Mouse (Mus musculus): ENCODE results near the gene Map3k1. TPM values are rescaled to one million over a fixed set of nuclear protein-coding genes. Genes with fewer than 3 reads are reported as not detected.

Gene Map3k1
- polyA plus RNA-seq, 1 experiment from 2014 or later, result 16.0 TPM

- DNase-seq (ENCODE audit: low spot score), result no peak
- no peaks in the 10 kb centered on the region for H3K9me3 ChIP-seq (ENCODE audit: control insufficient read depth, low read length)
- ATAC-seq (ENCODE audit: low FRiP score), result no peak
- H3K27ac ChIP-seq (ENCODE audit: low read depth, low read length), result no peak overlapping the region
- no peak overlapping the region for H3K9ac ChIP-seq (ENCODE audit: low read depth, low read length)
- no peaks in the 10 kb centered on the region for H3K27me3 ChIP-seq (ENCODE audit: control insufficient read depth, insufficient read depth, low read length)
- H3K36me3 ChIP-seq (ENCODE audit: control insufficient read depth, insufficient read depth, low read length), result no peaks in the 10 kb centered on the region
- H3K4me3 ChIP-seq (ENCODE audit: low read depth, low read length), result no peak overlapping the region
- 79% methylated on average over 10 of the region's 10 CpGs for WGBS
- H3K4me2 ChIP-seq (replicated peaks; ENCODE audit: low read depth, low read length), result no peak overlapping the region
- no peaks in the 10 kb centered on the region; the same call in 1 of the 2 replicates for H3K4me1 ChIP-seq (replicated peaks; ENCODE audit: control insufficient read depth, insufficient read depth, low read length)
Measured at GRCm38 (mm10) chr13:111801662-111802270, 7.0 kb downstream of the Map3k1 start.

GRCm38 (mm10) chr13:111800866-111801265, 7.9 kb downstream of the Map3k1 start:
- Histone ChIP-seq H3K9ac (ENCODE audit: low read depth, low read length) (no peak overlapping the region), H3K4me1 (replicated peaks; ENCODE audit: control insufficient read depth, insufficient read depth, low read length) (peaks cover 2% of the 10 kb centered on the region; the same call in 1 of the 2 replicates), H3K27ac (ENCODE audit: low read depth, low read length) (no peak overlapping the region), H3K4me2 (replicated peaks; ENCODE audit: low read depth, low read length) (no peak overlapping the region), H3K36me3 (ENCODE audit: control insufficient read depth, insufficient read depth, low read length) (no peaks in the 10 kb centered on the region), H3K27me3 (ENCODE audit: control insufficient read depth, insufficient read depth, low read length) (no peaks in the 10 kb centered on the region), H3K9me3 (ENCODE audit: control insufficient read depth, low read length) (no peaks in the 10 kb centered on the region), H3K4me3 (ENCODE audit: low read depth, low read length) (no peak overlapping the region)
- WGBS, result 45% methylated on average over 4 of the region's 4 CpGs
- ATAC-seq (ENCODE audit: low FRiP score) (no peak), DNase-seq (ENCODE audit: low spot score) (no peak)

GRCm38 (mm10) chr13:111798044-111798443, 10.7 kb downstream of the Map3k1 start:
- WGBS, result 76% methylated on average over 12 of the region's 12 CpGs
- Histone ChIP-seq H3K4me3 (ENCODE audit: low read depth, low read length) (no peak overlapping the region), H3K9ac (ENCODE audit: low read depth, low read length) (no peak overlapping the region), H3K27me3 (ENCODE audit: control insufficient read depth, insufficient read depth, low read length) (no peaks in the 10 kb centered on the region), H3K27ac (ENCODE audit: low read depth, low read length) (no peak overlapping the region), H3K4me2 (replicated peaks; ENCODE audit: low read depth, low read length) (no peak overlapping the region), H3K36me3 (ENCODE audit: control insufficient read depth, insufficient read depth, low read length) (no peaks in the 10 kb centered on the region), H3K4me1 (replicated peaks; ENCODE audit: control insufficient read depth, insufficient read depth, low read length) (peaks cover 2% of the 10 kb centered on the region; the same call in 1 of the 2 replicates), H3K9me3 (ENCODE audit: control insufficient read depth, low read length) (no peaks in the 10 kb centered on the region)
- no peak for ATAC-seq (ENCODE audit: low FRiP score)
- DNase-seq (ENCODE audit: low spot score), result no peak

- no peak overlapping the region for H3K4me2 ChIP-seq (replicated peaks; ENCODE audit: low read depth, low read length)
Measured at GRCm38 (mm10) chr13:111797021-111797420, 11.8 kb downstream of the Map3k1 start.

GRCm38 (mm10) chr13:111796191-111796920, 12.4 kb downstream of the Map3k1 start:
- ATAC-seq (ENCODE audit: low FRiP score) (peak; percentile 55; the same call in 1 of the 2 replicates), DNase-seq (ENCODE audit: low spot score) (no peak)
- Histone ChIP-seq H3K4me1 (replicated peaks; ENCODE audit: control insufficient read depth, insufficient read depth, low read length) (peaks cover 2% of the 10 kb centered on the region; the same call in 1 of the 2 replicates), H3K9ac (ENCODE audit: low read depth, low read length) (no peak overlapping the region), H3K4me2 (replicated peaks; ENCODE audit: low read depth, low read length) (no peak overlapping the region), H3K27me3 (ENCODE audit: control insufficient read depth, insufficient read depth, low read length) (no peaks in the 10 kb centered on the region), H3K4me3 (ENCODE audit: low read depth, low read length) (no peak overlapping the region), H3K36me3 (ENCODE audit: control insufficient read depth, insufficient read depth, low read length) (no peaks in the 10 kb centered on the region), H3K27ac (ENCODE audit: low read depth, low read length) (no peak overlapping the region), H3K9me3 (ENCODE audit: control insufficient read depth, low read length) (no peaks in the 10 kb centered on the region)
- WGBS, result 70% methylated on average over 11 of the region's 11 CpGs

More at GRCm38 (mm10) chr13:111797021-111797420, 11.8 kb downstream of the Map3k1 start:
- Histone ChIP-seq H3K36me3 (ENCODE audit: control insufficient read depth, insufficient read depth, low read length) (no peaks in the 10 kb centered on the region), H3K9ac (ENCODE audit: low read depth, low read length) (no peak overlapping the region), H3K4me3 (ENCODE audit: low read depth, low read length) (no peak overlapping the region), H3K27ac (ENCODE audit: low read depth, low read length) (no peak overlapping the region), H3K9me3 (ENCODE audit: control insufficient read depth, low read length) (no peaks in the 10 kb centered on the region), H3K27me3 (ENCODE audit: control insufficient read depth, insufficient read depth, low read length) (no peaks in the 10 kb centered on the region), H3K4me1 (replicated peaks; ENCODE audit: control insufficient read depth, insufficient read depth, low read length) (peaks cover 2% of the 10 kb centered on the region; the same call in 1 of the 2 replicates)
- ATAC-seq (ENCODE audit: low FRiP score) (peak; percentile 90), DNase-seq (ENCODE audit: low spot score) (peak; percentile 59)
- WGBS, result 17% methylated on average over 8 of the region's 8 CpGs

GRCm38 (mm10) chr13:111792975-111793287, 15.9 kb downstream of the Map3k1 start:
- H3K4me2 ChIP-seq (replicated peaks; ENCODE audit: low read depth, low read length), result no peak overlapping the region
- H3K9ac ChIP-seq (ENCODE audit: low read depth, low read length), result no peak overlapping the region
- H3K4me3 ChIP-seq (ENCODE audit: low read depth, low read length), result no peak overlapping the region
- no peaks in the 10 kb centered on the region for H3K36me3 ChIP-seq (ENCODE audit: control insufficient read depth, insufficient read depth, low read length)
- no peaks in the 10 kb centered on the region for H3K27me3 ChIP-seq (ENCODE audit: control insufficient read depth, insufficient read depth, low read length)
- 91% methylated on average over 14 of the region's 14 CpGs for WGBS
- H3K9me3 ChIP-seq (ENCODE audit: control insufficient read depth, low read length), result no peaks in the 10 kb centered on the region
- H3K4me1 ChIP-seq (replicated peaks; ENCODE audit: control insufficient read depth, insufficient read depth, low read length), result peaks cover 2% of the 10 kb centered on the region; the same call in 1 of the 2 replicates
- H3K27ac ChIP-seq (ENCODE audit: low read depth, low read length), result no peak overlapping the region
- no peak for DNase-seq (ENCODE audit: low spot score)
- ATAC-seq (ENCODE audit: low FRiP score), result no peak

- H3K9me3 ChIP-seq (ENCODE audit: control insufficient read depth, low read length), result no peaks in the 10 kb centered on the region
- no peak overlapping the region for H3K4me3 ChIP-seq (ENCODE audit: low read depth, low read length)
- H3K4me1 ChIP-seq (replicated peaks; ENCODE audit: control insufficient read depth, insufficient read depth, low read length), result peaks cover 2% of the 10 kb centered on the region; the same call in 1 of the 2 replicates
- no peak overlapping the region for H3K4me2 ChIP-seq (replicated peaks; ENCODE audit: low read depth, low read length)
- DNase-seq (ENCODE audit: low spot score) (no peak), ATAC-seq (ENCODE audit: low FRiP score) (no peak)
- no peaks in the 10 kb centered on the region for H3K27me3 ChIP-seq (ENCODE audit: control insufficient read depth, insufficient read depth, low read length)
- no peaks in the 10 kb centered on the region for H3K36me3 ChIP-seq (ENCODE audit: control insufficient read depth, insufficient read depth, low read length)
- WGBS, result 77% methylated on average over 16 of the region's 16 CpGs
- no peak overlapping the region for H3K9ac ChIP-seq (ENCODE audit: low read depth, low read length)
- no peak overlapping the region for H3K27ac ChIP-seq (ENCODE audit: low read depth, low read length)
Measured at GRCm38 (mm10) chr13:111792130-111792974, 16.4 kb downstream of the Map3k1 start.

- ATAC-seq (ENCODE audit: low FRiP score) (no peak), DNase-seq (ENCODE audit: low spot score) (no peak)
- H3K4me1 ChIP-seq (replicated peaks; ENCODE audit: control insufficient read depth, insufficient read depth, low read length), result peaks cover 2% of the 10 kb centered on the region; the same call in 1 of the 2 replicates
- 91% methylated on average over 11 of the region's 11 CpGs for WGBS
- H3K4me3 ChIP-seq (ENCODE audit: low read depth, low read length), result no peak overlapping the region
- no peak overlapping the region for H3K27ac ChIP-seq (ENCODE audit: low read depth, low read length)
- no peaks in the 10 kb centered on the region for H3K9me3 ChIP-seq (ENCODE audit: control insufficient read depth, low read length)
- H3K27me3 ChIP-seq (ENCODE audit: control insufficient read depth, insufficient read depth, low read length), result no peaks in the 10 kb centered on the region
- H3K36me3 ChIP-seq (ENCODE audit: control insufficient read depth, insufficient read depth, low read length), result no peaks in the 10 kb centered on the region
- H3K4me2 ChIP-seq (replicated peaks; ENCODE audit: low read depth, low read length), result no peak overlapping the region
- no peak overlapping the region for H3K9ac ChIP-seq (ENCODE audit: low read depth, low read length)
Measured at GRCm38 (mm10) chr13:111791596-111791995, 17.2 kb downstream of the Map3k1 start.
